Mouse (Mus musculus): Measurements from ENCODE around the gene Gm10471. TPM values are rescaled to one million over a fixed set of nuclear protein-coding genes. Genes with fewer than 3 reads are reported as not detected.
"Not testable (repeated sequence)": the region's sequence is repeated elsewhere in the genome, so short reads cannot be mapped to it uniquely, and the experiment has no call there.

The Gm10471 gene
- total RNA-seq (2021) = not detected

DNA sequence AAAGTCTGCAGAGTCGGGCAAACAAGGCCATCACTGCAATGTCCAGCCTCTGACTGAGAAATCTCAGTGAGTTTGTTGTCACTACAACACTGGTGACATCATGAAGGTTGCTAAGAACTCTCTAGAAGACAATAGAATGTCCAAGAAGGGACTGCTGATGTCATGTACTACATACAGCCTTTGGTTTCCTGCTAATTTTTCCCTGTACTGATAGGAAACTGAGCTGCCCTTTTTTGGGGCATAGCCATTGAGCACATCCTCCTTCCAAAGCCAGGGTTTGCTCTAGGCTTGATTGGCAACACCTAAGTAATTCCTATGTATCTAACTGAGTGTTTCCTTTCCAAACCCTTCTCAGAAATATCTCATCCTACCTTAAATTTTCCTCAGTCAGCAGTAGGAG lies at the start of gene Gm10471:
TSS of gene Gm10471 (minus strand) at position 101 of the 400 bp plus-strand sequence.
- DNase-seq; intact Hi-C loops (cut with DNase I): not testable (repeated sequence)

DNA sequence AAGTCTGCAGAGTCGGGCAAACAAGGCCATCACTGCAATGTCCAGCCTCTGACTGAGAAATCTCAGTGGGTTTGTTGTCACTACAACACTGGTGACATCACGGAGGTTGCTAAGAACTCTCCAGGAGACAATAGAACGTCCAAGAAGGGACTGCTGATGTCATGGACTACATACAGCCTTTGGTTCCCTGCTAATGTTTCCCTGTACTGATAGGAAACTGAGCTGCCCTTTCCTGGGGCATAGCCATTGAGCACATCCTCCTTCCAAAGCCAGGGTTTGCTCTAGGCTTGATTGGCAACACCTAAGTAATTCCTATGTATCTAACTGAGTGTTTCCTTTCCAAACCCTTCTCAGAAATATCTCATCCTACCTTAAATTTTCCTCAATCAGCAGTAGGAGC lies 32.2 kb upstream of the Gm10471 start, which contains the start of gene Gm10220:
TSS of gene Gm10220 (minus strand) at position 101 of the 400 bp plus-strand sequence.
- intact Hi-C loops (cut with DNase I) = not testable (repeated sequence)

DNA sequence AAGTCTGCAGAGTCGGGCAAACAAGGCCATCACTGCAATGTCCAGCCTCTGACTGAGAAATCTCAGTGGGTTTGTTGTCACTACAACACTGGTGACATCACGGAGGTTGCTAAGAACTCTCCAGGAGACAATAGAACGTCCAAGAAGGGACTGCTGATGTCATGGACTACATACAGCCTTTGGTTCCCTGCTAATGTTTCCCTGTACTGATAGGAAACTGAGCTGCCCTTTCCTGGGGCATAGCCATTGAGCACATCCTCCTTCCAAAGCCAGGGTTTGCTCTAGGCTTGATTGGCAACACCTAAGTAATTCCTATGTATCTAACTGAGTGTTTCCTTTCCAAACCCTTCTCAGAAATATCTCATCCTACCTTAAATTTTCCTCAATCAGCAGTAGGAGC lies 16.2 kb upstream of the Gm10471 start, which contains the start of gene 5031410I06Rik:
TSS of gene 5031410I06Rik (minus strand) at position 101 of the 400 bp plus-strand sequence.
- DNase-seq; intact Hi-C loops (cut with DNase I): not testable (repeated sequence)

More for the DNA sequence above, 32.2 kb upstream of the Gm10471 start, which contains the start of gene Gm10220:
- DNase-seq = not testable (repeated sequence)

DNA sequence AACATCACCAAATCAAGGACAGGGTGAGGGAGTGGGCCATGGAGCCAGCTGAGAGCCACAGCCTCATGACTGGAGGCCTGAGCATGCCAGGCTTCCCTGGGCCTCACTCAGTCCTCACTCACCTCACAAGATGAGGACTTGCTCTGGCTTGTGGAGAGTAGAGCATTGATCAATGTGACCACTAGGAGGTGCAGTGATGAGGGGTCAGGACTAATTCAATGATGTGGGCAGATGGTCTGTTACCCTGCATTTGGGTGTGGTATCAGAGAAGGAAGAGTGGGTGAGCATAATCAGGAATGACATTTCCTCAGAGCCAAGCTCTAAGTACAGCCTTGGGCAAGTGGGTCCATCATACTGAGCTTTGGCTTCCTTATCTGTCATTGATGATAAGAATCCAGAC lies 10.1 kb downstream of the Gm10471 start:
- intact Hi-C loops (cut with DNase I); DNase-seq: not testable (repeated sequence)

DNA sequence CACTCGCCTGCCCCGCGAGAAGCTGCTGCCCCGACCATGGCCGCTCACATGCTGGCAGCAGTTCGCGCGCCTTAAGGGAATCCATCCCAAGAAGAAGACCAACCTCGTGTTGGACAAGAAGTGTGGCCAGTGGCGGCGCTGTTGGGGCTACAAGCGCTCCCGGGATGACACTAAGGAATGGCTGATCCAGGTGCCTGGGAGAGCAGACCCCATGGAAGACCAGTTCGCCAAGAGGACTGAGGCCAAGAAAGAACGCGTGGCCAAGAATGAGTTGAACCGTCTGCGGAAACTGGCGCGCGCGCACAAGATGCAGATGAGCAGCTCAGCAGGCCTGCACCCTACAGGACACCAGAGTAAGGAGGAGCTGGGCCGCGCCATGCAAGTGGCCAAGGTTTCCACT lies 18.4 kb downstream of the Gm10471 start:
- intact Hi-C loops (cut with DNase I) = no loop called here
- DNase-seq = no peak

DNA sequence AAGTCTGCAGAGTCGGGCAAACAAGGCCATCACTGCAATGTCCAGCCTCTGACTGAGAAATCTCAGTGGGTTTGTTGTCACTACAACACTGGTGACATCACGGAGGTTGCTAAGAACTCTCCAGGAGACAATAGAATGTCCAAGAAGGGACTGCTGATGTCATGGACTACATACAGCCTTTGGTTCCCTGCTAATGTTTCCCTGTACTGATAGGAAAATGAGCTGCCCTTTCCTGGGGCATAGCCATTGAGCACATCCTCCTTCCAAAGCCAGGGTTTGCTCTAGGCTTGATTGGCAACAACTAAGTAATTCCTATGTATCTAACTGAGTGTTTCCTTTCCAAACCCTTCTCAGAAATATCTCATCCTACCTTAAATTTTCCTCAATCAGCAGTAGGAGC lies 30.6 kb downstream of the Gm10471 start, which contains the start of gene Gm7347:
TSS of gene Gm7347 (minus strand) at position 101 of the 400 bp plus-strand sequence.
- intact Hi-C loops (cut with DNase I); DNase-seq: not testable (repeated sequence)

DNA sequence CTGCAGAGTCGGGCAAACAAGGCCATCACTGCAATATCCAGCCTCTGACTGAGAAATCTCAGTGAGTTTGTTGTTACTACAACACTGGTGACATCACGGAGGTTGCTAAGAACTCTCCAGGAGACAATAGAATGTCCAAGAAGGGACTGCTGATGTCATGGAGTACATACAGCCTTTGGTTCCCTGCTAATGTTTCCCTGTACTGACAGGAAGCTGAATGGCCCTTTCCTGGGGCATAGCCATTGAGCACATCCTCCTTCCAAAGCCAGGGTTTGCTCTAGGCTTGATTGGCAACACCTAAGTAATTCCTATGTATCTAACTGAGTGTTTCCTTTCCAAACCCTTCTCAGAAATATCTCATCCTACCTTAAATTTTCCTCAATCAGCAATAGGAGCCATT lies 49.6 kb downstream of the Gm10471 start, which contains the start of gene Speer4a:
TSS of gene Speer4a (minus strand) at position 101 of the 400 bp plus-strand sequence.
- DNase-seq; intact Hi-C loops (cut with DNase I): not testable (repeated sequence)

Other genes with a start within 250 kb of the Gm10471 start
- gene Gm21663, start 146.9 kb downstream of the Gm10471 start, total RNA-seq (2021) = not detected
- not detected for gene Gm21671, start 134.9 kb downstream of the Gm10471 start, total RNA-seq (2021)
- not detected for gene Gm21680, start 116.6 kb downstream of the Gm10471 start, total RNA-seq (2021)
- under 1 TPM in 1 of 2 experiments, not detected in 1; 0.60 TPM for gene Gm21698, start 100.6 kb downstream of the Gm10471 start, total RNA-seq (2021)
- not detected for gene Gm1979, start 84.5 kb downstream of the Gm10471 start, total RNA-seq (2021)
- gene Gm5862, start 66.4 kb downstream of the Gm10471 start, total RNA-seq (2021) = not detected
- gene Speer4a, start 49.7 kb downstream of the Gm10471 start, total RNA-seq (2021) = not detected
- not detected for gene Gm7347, start 30.7 kb downstream of the Gm10471 start, total RNA-seq (2021)
- not detected for gene 5031410I06Rik, start 16.1 kb upstream of the Gm10471 start, total RNA-seq (2021)
- gene Gm10220, start 32.1 kb upstream of the Gm10471 start, total RNA-seq (2021) = under 1 TPM in 1 of 2 experiments, not detected in 1; 0.08 TPM
- gene Gm7361, start 168.4 kb upstream of the Gm10471 start, total RNA-seq (2021) = not detected

Measured in heart, postnatal 36 days (tissue).